Mouse (Mus musculus): Measurements from ENCODE around the gene Zcchc7.
A peak's percentile ranks its signal among the peaks of the same experiment; 100 is the strongest.

Gene Zcchc7

DNA sequence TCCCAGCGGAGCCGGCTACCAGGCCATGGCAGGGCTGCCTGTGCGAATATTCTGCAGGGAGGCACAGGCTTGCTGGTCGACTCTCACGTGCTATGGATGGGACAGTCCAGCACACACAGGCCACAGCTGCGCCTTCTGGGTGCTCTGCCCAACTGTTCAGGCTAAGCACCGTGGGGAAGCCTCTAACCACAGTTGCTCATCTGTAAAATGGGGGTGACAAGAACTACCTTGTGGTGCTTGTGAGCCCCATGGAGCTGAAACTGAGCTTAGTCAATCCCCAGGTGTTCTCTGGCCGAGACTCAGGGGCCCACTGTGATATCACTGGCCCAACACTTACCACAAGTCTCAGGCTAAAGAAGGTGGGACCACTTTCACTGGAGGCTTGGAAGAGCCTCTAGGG lies 211.7 kb downstream of the Zcchc7 start:
- no peak for DNase-seq

DNA sequence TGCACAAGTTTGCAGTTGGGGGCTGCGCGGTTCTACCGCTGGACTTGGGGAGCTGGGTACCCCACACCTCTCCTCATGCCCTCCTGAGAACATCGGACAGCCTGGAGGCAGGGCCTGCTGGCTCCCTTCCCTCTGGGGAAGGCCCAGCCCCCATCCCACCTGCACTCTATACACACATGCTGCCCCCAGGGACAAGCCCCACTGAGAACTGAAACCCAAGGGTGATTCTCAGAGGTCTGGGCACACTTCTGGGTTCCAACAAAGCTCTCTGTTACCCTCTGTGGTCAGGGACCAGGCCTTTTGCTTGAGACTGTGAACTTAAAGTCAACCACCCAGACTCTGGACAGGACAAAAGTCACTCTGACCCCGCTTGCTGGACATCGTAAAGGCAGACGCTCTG lies 214.4 kb downstream of the Zcchc7 start:
- DNase-seq, result no peak

GRCm38 (mm10) chr4:44970612-44971110 lies 215.0 kb downstream of the Zcchc7 start:
- DNase-seq, result peak; percentile 57 to 83

GRCm38 (mm10) chr4:44973450-44973849 lies 217.8 kb downstream of the Zcchc7 start:
- DNase-seq, result peak; percentile 92 to 95

DNA sequence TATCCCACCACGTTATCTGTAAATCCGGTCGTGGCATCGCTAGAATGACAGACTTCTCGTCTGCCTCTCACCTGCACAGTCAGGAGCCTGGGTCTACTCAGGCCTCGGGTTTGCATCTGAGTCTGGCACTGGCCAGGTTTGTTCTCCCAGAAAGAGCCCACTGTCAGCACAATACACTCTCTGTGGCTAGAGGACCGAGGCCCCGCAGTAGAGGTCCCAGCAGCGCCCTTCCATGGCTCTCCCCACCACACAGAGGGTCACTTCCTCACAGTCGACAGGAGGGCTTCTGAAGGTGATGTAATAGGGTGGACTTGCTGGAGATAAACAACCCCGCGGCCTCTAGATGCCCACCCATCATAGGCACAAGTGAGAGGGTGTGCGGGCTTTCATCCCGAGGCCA lies 218.2 kb downstream of the Zcchc7 start:
- DNase-seq, result no peak

- DNase-seq, result peak; percentile 54 to 70
Observed at GRCm38 (mm10) chr4:44974331-44974730, 218.7 kb downstream of the Zcchc7 start.

DNA sequence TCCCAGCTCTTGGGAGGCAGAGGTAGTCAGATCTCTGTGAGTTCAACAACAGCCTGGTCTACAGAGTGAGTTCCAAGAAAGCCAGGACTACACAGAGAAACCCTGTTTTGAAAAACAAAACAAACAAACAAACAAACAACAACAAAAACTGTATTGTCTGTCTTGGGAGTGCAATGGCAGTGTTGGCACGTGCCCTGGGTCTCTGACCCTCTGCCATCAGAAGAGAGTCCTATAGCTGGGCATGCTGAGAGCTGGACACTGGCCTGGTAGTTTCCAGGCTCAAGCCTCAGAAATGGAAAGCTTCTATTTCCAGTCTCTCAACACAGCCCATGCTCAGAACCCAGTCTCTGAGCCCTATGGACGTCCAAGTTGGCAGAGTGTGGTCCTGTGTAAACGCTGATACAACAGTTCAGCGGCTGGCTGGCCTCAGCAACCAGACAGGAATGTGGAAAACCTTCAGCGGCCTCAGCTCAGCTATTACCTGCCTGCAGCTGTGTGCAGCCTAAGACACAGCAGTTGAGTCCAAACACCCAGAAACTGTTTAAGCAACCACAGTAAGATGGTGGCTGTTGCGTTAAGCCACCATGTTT lies 220.4 kb downstream of the Zcchc7 start:
- DNase-seq, result peak; percentile 46 to 51

- no peak for DNase-seq
Observed at GRCm38 (mm10) chr4:44976921-44977710, 221.4 kb downstream of the Zcchc7 start.

DNA sequence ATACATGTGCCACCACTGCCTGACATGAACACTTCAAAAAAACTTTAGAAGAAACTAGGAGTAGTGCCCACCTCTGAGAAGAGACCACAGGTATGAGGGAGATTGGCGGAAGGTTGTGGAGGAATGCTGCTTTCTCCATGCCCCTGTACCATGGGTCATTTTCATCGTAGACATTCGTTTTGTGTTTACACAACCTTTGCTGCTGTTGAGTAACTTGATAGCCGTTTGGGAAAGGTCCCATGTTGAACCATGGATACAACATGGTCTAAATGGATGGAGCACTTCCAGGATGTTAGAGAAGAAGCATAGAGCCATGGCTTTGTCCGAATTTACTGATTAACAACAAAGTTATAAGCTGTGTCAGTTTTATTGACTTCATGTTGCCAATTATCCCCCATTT lies 222.5 kb downstream of the Zcchc7 start:
- DNase-seq, result no peak

DNA sequence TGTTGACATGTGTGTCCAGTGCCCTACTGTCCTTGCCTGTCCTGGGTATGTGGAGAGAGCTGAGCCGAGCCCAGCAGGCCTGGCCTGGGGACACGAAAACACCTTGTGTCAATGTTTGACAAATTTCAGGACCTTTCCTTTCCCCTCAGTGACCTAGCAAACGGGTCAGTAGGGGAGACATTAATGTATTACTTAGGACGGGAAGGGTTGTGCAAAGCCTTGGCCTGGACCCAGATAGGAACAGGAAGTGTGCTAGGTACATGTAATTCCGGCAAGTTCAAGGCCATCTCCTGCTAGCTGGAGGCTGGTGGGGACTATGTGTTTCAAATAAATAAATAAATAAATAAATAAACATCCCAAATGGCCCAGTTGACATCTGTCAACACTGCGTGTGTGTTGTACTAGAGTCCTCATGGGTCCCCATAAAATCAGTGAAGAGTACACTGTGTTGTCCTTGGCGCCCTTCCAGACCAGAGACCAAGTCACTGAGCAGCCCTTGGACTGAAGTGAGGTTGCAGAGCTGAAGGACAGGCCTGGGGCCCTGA lies 224.2 kb downstream of the Zcchc7 start:
- DNase-seq, result peak; percentile 74 to 82

DNA sequence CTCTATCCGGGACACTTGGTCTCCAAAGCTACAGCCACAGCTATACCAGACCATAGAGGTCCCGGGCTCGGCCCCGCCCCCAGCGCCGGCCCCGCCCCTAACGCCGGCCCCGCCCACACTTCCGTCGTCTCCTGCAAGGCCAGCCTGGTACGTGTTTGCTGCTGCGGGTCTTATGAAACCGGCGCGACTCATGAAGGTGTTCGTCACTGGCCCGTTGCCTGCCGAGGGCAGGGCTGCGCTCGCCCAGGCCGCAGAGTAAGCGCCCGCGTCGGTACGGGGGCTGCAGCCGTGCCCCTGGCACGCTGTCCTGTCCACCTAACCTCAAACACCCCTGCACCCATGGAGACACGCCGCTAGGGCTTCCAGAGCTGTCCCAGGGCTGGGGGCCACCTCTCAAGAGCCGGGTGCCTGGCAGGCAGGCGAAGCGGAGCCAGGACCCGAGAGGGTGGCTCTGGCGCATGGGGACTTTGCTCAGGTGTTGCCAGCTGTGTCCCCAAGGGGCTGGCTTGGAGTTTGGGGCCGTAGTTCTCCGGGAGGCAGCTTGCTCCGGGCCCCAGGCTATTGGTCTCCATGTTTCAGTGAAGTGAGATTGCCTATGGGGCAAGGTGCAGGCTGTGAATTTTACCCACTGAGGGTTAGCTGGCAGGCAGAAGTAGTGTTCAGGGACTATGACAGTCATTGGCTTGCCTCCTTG lies 225.8 kb downstream of the Zcchc7 start, which contains the start of gene Grhpr:
Grhpr (plus strand) TSS at position 116 of the 694 bp plus-strand sequence.
- DNase-seq, result peak; percentile 87 to 91
